Mouse (Mus musculus) liver, embryonic 12.5 days (tissue): ENCODE results near the gene Atrip. TPM values are rescaled to one million over a fixed set of nuclear protein-coding genes. Genes with fewer than 3 reads are reported as not detected.

Experiments
- ATAC-seq: fragments of 200-750 bp; cut with Nextera tagmentation; 2 replicates; pipeline ENCODE4 v1.8.0; 2017; ENCODE audit warnings: moderate number of reproducible peaks, mild to moderate bottlenecking, moderate library complexity
- H3K27ac ChIP-seq: fragments of 300-500 bp; sonication (generic); 2 replicates; pipeline ENCODE4 v1.5.1; 2016; ENCODE audit warnings: mild to moderate bottlenecking
- H3K27me3 ChIP-seq: fragments of 300-500 bp; sonication (generic); replicated peaks from 2 replicates; pipeline ENCODE4 v1.6.1; 2016; ENCODE audit warnings: mild to moderate bottlenecking, moderate library complexity
- H3K36me3 ChIP-seq: fragments of 300-500 bp; sonication (generic); 2 replicates; pipeline ENCODE4 v1.6.1; 2016; ENCODE audit warnings: mild to moderate bottlenecking, moderate library complexity
- H3K4me1 ChIP-seq: fragments of 300-500 bp; sonication (generic); 2 replicates; pipeline ENCODE4 v1.6.1; 2016
- H3K4me2 ChIP-seq: fragments of 300-500 bp; sonication (generic); 2 replicates; pipeline ENCODE4 v1.6.1; 2016; ENCODE audit warnings: mild to moderate bottlenecking, moderate library complexity
- H3K4me3 ChIP-seq: fragments of 300-500 bp; sonication (generic); 2 replicates; pipeline ENCODE4 v1.5.1; 2016; ENCODE audit warnings: mild to moderate bottlenecking, moderate library complexity
- H3K9ac ChIP-seq: fragments of 300-500 bp; sonication (generic); 2 replicates; pipeline ENCODE4 v1.6.1; 2016; ENCODE audit warnings: mild to moderate bottlenecking, moderate library complexity
- H3K9me3 ChIP-seq: fragments of 300-500 bp; sonication (generic); replicated peaks from 2 replicates; pipeline ENCODE4 v1.6.1; 2016; ENCODE audit warnings: mild to moderate bottlenecking, moderate library complexity
- WGBS: fragments of 180-500 bp; shearing (Covaris S2); methylation state at CpG from one replicate; pipeline ENCODE4 v1.1.7; 2016; ENCODE audit not compliant: insufficient replicate concordance; 5-methylcytosine and 5-hydroxymethylcytosine counted together
- polyA plus RNA-seq: library from polyadenylated mRNA; unstranded; fragments of >200 nt; fragmentation: Nextera tagmentation; extraction: Ambion mirVana; gene quantifications from 2 replicates; pipeline ENCODE4 v1.2.1, GENCODE M21; 2016

The Atrip gene
- polyA plus RNA-seq, 1 experiment from 2014 or later, result 18.6 TPM

- no peaks in the 10 kb centered on the region for H3K36me3 ChIP-seq
- no peak overlapping the region for H3K4me3 ChIP-seq
- H3K4me1 ChIP-seq, result peaks cover 31% of the 10 kb centered on the region
- no peak overlapping the region for H3K4me2 ChIP-seq
- no peak overlapping the region for H3K27ac ChIP-seq
- H3K9ac ChIP-seq, result no peak overlapping the region
- no peak for ATAC-seq
- no peaks in the 10 kb centered on the region for H3K9me3 ChIP-seq
- H3K27me3 ChIP-seq, result peaks cover 17% of the 10 kb centered on the region
- 74% methylated on average over 7 of the region's 7 CpGs for WGBS
Observed at GRCm38 (mm10) chr9:109041351-109041750, 32.6 kb downstream of the Atrip start.

GRCm38 (mm10) chr9:109040906-109041305, 33.0 kb downstream of the Atrip start:
- ATAC-seq, result peak; percentile 36; the same call in 1 of the 2 replicates
- H3K4me2 ChIP-seq, result no peak overlapping the region
- no peaks in the 10 kb centered on the region for H3K36me3 ChIP-seq
- H3K4me3 ChIP-seq, result no peak overlapping the region
- WGBS, result 44% methylated on average over 6 of the region's 6 CpGs
- peaks cover 17% of the 10 kb centered on the region for H3K27me3 ChIP-seq
- no peak overlapping the region for H3K9ac ChIP-seq
- H3K9me3 ChIP-seq, result no peaks in the 10 kb centered on the region
- H3K27ac ChIP-seq, result no peak overlapping the region
- H3K4me1 ChIP-seq, result peaks cover 31% of the 10 kb centered on the region

- Histone ChIP-seq H3K9me3 (no peaks in the 10 kb centered on the region), H3K36me3 (no peaks in the 10 kb centered on the region), H3K4me1 (peaks cover 31% of the 10 kb centered on the region), H3K9ac (no peak overlapping the region), H3K27me3 (peaks cover 17% of the 10 kb centered on the region), H3K27ac (no peak overlapping the region), H3K4me2 (no peak overlapping the region), H3K4me3 (no peak overlapping the region)
- ATAC-seq, result no peak
- WGBS, result 75% methylated on average over 8 of the region's 8 CpGs
Observed at GRCm38 (mm10) chr9:109040216-109040615, 33.7 kb downstream of the Atrip start.

- Histone ChIP-seq H3K4me2 (peak overlapping the region; percentile 89), H3K27me3 (peaks cover 17% of the 10 kb centered on the region), H3K4me3 (no peak overlapping the region), H3K27ac (no peak overlapping the region), H3K36me3 (no peaks in the 10 kb centered on the region), H3K9ac (no peak overlapping the region), H3K9me3 (no peaks in the 10 kb centered on the region), H3K4me1 (peaks cover 31% of the 10 kb centered on the region)
- 63% methylated on average over 4 of the region's 4 CpGs for WGBS
- ATAC-seq, result no peak
Observed at GRCm38 (mm10) chr9:109039681-109040080, 34.2 kb downstream of the Atrip start.

- peak; percentile 44 for ATAC-seq
- Histone ChIP-seq H3K4me1 (peaks cover 31% of the 10 kb centered on the region), H3K9me3 (no peaks in the 10 kb centered on the region), H3K27ac (0 out of 2 replicates have a peak overlapping the region, but pooled peaks have one; percentile 14), H3K4me2 (peak overlapping the region; percentile 89), H3K36me3 (no peaks in the 10 kb centered on the region), H3K4me3 (peak overlapping the region; percentile 65), H3K27me3 (peaks cover 17% of the 10 kb centered on the region), H3K9ac (peak overlapping the region; percentile 70)
- WGBS, result 25% methylated on average over 8 of the region's 8 CpGs
Observed at GRCm38 (mm10) chr9:109038901-109039364, 35.0 kb downstream of the Atrip start.

GRCm38 (mm10) chr9:109038086-109038895, 35.6 kb downstream of the Atrip start, which contains the start of gene Shisa5:
Gene Shisa5 (plus strand): TSS chr9:109038565.
- ATAC-seq, result peak; percentile 80
- WGBS, result under 1% methylated on average over 34 of the region's 40 CpGs
- H3K27me3 ChIP-seq, result peaks cover 17% of the 10 kb centered on the region
- H3K9ac ChIP-seq, result peak within 1 kb of the TSS; percentile 70
- H3K9me3 ChIP-seq, result no peaks in the 10 kb centered on the region
- peaks cover 31% of the 10 kb centered on the region for H3K4me1 ChIP-seq
- no peaks in the 10 kb centered on the region for H3K36me3 ChIP-seq
- H3K4me2 ChIP-seq, result peak within 1 kb of the TSS; percentile 89
- peak within 1 kb of the TSS; percentile 14; the same call in 1 of the 2 replicates for H3K27ac ChIP-seq
- H3K4me3 ChIP-seq, result peak within 1 kb of the TSS; percentile 65

GRCm38 (mm10) chr9:109032435-109032834, 41.5 kb downstream of the Atrip start:
- H3K9me3 ChIP-seq, result no peaks in the 10 kb centered on the region
- no peaks in the 10 kb centered on the region for H3K36me3 ChIP-seq
- ATAC-seq, result peak; percentile 70; the same call in 1 of the 2 replicates
- H3K4me1 ChIP-seq, result peaks cover 13% of the 10 kb centered on the region
- H3K9ac ChIP-seq, result no peak overlapping the region
- WGBS, result 51% methylated on average over 6 of the region's 6 CpGs
- H3K4me3 ChIP-seq, result no peak overlapping the region
- no peak overlapping the region for H3K27ac ChIP-seq
- H3K4me2 ChIP-seq, result no peak overlapping the region
- H3K27me3 ChIP-seq, result no peaks in the 10 kb centered on the region

GRCm38 (mm10) chr9:109031686-109032085, 42.2 kb downstream of the Atrip start:
- ATAC-seq, result no peak
- Histone ChIP-seq H3K9ac (no peak overlapping the region), H3K9me3 (no peaks in the 10 kb centered on the region), H3K27me3 (no peaks in the 10 kb centered on the region), H3K36me3 (no peaks in the 10 kb centered on the region), H3K4me3 (no peak overlapping the region), H3K4me1 (peaks cover 13% of the 10 kb centered on the region), H3K4me2 (no peak overlapping the region), H3K27ac (no peak overlapping the region)
- 75% methylated on average over 8 of the region's 8 CpGs for WGBS

GRCm38 (mm10) chr9:109031001-109031400, 42.9 kb downstream of the Atrip start:
- Histone ChIP-seq H3K4me3 (no peak overlapping the region), H3K36me3 (no peaks in the 10 kb centered on the region), H3K27ac (no peak overlapping the region), H3K9ac (no peak overlapping the region), H3K27me3 (no peaks in the 10 kb centered on the region), H3K9me3 (no peaks in the 10 kb centered on the region), H3K4me2 (no peak overlapping the region), H3K4me1 (peaks cover 13% of the 10 kb centered on the region)
- no peak for ATAC-seq
- 83% methylated on average over 7 of the region's 7 CpGs for WGBS

GRCm38 (mm10) chr9:109030312-109030711, 43.6 kb downstream of the Atrip start:
- H3K9ac ChIP-seq, result no peak overlapping the region
- H3K4me1 ChIP-seq, result peaks cover 13% of the 10 kb centered on the region
- H3K9me3 ChIP-seq, result no peaks in the 10 kb centered on the region
- no peaks in the 10 kb centered on the region for H3K36me3 ChIP-seq
- H3K4me3 ChIP-seq, result no peak overlapping the region
- no peak overlapping the region for H3K27ac ChIP-seq
- H3K27me3 ChIP-seq, result no peaks in the 10 kb centered on the region
- no peak for ATAC-seq
- no peak overlapping the region for H3K4me2 ChIP-seq
- WGBS, result 49% methylated on average over 3 of the region's 3 CpGs

- H3K27ac ChIP-seq, result no peak overlapping the region
- ATAC-seq, result no peak
Observed at GRCm38 (mm10) chr9:109028919-109029318, 45.0 kb downstream of the Atrip start.

GRCm38 (mm10) chr9:109028421-109028820, 45.5 kb downstream of the Atrip start:
- H3K27ac ChIP-seq, result no peak overlapping the region
- WGBS, result 76% methylated on average over 3 of the region's 3 CpGs
- no peak overlapping the region for H3K4me3 ChIP-seq
- peaks cover 13% of the 10 kb centered on the region for H3K4me1 ChIP-seq
- H3K9me3 ChIP-seq, result no peaks in the 10 kb centered on the region
- H3K36me3 ChIP-seq, result no peaks in the 10 kb centered on the region
- ATAC-seq, result no peak
- no peaks in the 10 kb centered on the region for H3K27me3 ChIP-seq
- H3K9ac ChIP-seq, result no peak overlapping the region
- H3K4me2 ChIP-seq, result no peak overlapping the region

More at GRCm38 (mm10) chr9:109028919-109029318, 45.0 kb downstream of the Atrip start:
- H3K9me3 ChIP-seq, result no peaks in the 10 kb centered on the region
- no peak overlapping the region for H3K4me3 ChIP-seq
- WGBS, result 64% methylated on average over 5 of the region's 5 CpGs
- no peaks in the 10 kb centered on the region for H3K27me3 ChIP-seq
- H3K4me2 ChIP-seq, result no peak overlapping the region
- peaks cover 13% of the 10 kb centered on the region for H3K4me1 ChIP-seq
- H3K36me3 ChIP-seq, result no peaks in the 10 kb centered on the region
- H3K9ac ChIP-seq, result no peak overlapping the region
